Mouse (Mus musculus) midbrain, embryonic 11.5 days (tissue): Measurements from ENCODE around the gene Zfp652. TPM values are rescaled to one million over a fixed set of nuclear protein-coding genes. Genes with fewer than 3 reads are reported as not detected.

Experiments used
- ATAC-seq: fragments of 200-750 bp; cut with Nextera tagmentation; 2 replicates; pipeline ENCODE4 v1.8.0; 2017; ENCODE audit warnings: moderate TSS enrichment, moderate library complexity; ENCODE audit not compliant: low FRiP score
- DNase-seq: peaks from one replicate; pipeline ENCODE4 v3.0.0; 2015; ENCODE audit warnings: low spot score; ENCODE audit errors: missing footprints
- H3K27ac ChIP-seq: fragments of 300-500 bp; sonication (generic); 2 replicates; pipeline ENCODE4 v1.5.1; 2014; ENCODE audit warnings: low read depth, low read length
- H3K27me3 ChIP-seq: fragments of 300-500 bp; sonication (generic); 2 replicates; pipeline ENCODE4 v1.6.1; 2014; ENCODE audit warnings: mild to moderate bottlenecking, low read length, moderate library complexity, mixed read lengths; ENCODE audit not compliant: control insufficient read depth, insufficient read depth
- H3K36me3 ChIP-seq: fragments of 300-500 bp; sonication (generic); 2 replicates; pipeline ENCODE4 v1.6.1; 2014; ENCODE audit warnings: mild to moderate bottlenecking, low read length, moderate library complexity, mixed read lengths; ENCODE audit not compliant: control insufficient read depth, insufficient read depth
- H3K4me1 ChIP-seq: fragments of 300-500 bp; sonication (generic); 2 replicates; pipeline ENCODE4 v1.6.1; 2014; ENCODE audit warnings: low read length; ENCODE audit not compliant: control insufficient read depth, insufficient read depth
- H3K4me2 ChIP-seq: fragments of 300-500 bp; sonication (generic); 2 replicates; pipeline ENCODE4 v1.6.1; 2014; ENCODE audit warnings: mild to moderate bottlenecking, moderate library complexity
- H3K4me3 ChIP-seq: fragments of 300-500 bp; sonication (generic); 2 replicates; pipeline ENCODE4 v1.5.1; 2014; ENCODE audit warnings: low read depth, low read length
- H3K9ac ChIP-seq: fragments of 300-500 bp; sonication (generic); 2 replicates; pipeline ENCODE4 v1.6.1; 2014; ENCODE audit warnings: low read length
- H3K9me3 ChIP-seq: fragments of 300-500 bp; sonication (generic); 2 replicates; pipeline ENCODE4 v1.6.1; 2016; ENCODE audit warnings: low read length; ENCODE audit not compliant: control insufficient read depth
- WGBS: fragments of 180-500 bp; shearing (Covaris S2); extraction: QIAGEN DNeasy Blood & Tissue Kit; methylation state at CpG from one replicate; pipeline ENCODE4 v1.1.7; 2014; 5-methylcytosine and 5-hydroxymethylcytosine counted together
- polyA plus RNA-seq: library from polyadenylated mRNA; unstranded; fragments of >200 nt; fragmentation: Nextera tagmentation; extraction: Ambion mirVana; gene quantifications from 2 replicates; pipeline ENCODE4 v1.2.1, GENCODE M21; 2014

The Zfp652 gene
- polyA plus RNA-seq, 1 experiment from 2014 or later = 10.4 TPM

GRCm38 (mm10) chr11:95838999-95839868 lies 126.8 kb downstream of the Zfp652 start:
- ATAC-seq = no peak
- H3K4me2 ChIP-seq = no peak overlapping the region
- WGBS = 72% methylated on average over 8 of the region's 8 CpGs
- H3K4me3 ChIP-seq = no peak overlapping the region
- H3K4me1 ChIP-seq = peaks cover 10% of the 10 kb centered on the region; the same call in 1 of the 2 replicates
- no peaks in the 10 kb centered on the region for H3K36me3 ChIP-seq
- no peaks in the 10 kb centered on the region for H3K9me3 ChIP-seq
- peaks cover 26% of the 10 kb centered on the region for H3K27me3 ChIP-seq
- DNase-seq = peak; percentile 72
- no peak overlapping the region for H3K27ac ChIP-seq
- H3K9ac ChIP-seq = no peak overlapping the region

GRCm38 (mm10) chr11:95840694-95841497 lies 128.4 kb downstream of the Zfp652 start:
- no peak for ATAC-seq
- H3K4me2 ChIP-seq = no peak overlapping the region

GRCm38 (mm10) chr11:95841498-95841830 lies 129.0 kb downstream of the Zfp652 start:
- H3K4me2 ChIP-seq = no peak overlapping the region
- H3K4me3 ChIP-seq = no peak overlapping the region
- ATAC-seq (no peak), DNase-seq (peak; percentile 75)
- 0 out of 2 replicates have a peak, but pooled peaks cover 5% of the 10 kb centered on the region for H3K4me1 ChIP-seq
- no peak overlapping the region for H3K27ac ChIP-seq
- no peak overlapping the region for H3K9ac ChIP-seq
- H3K9me3 ChIP-seq = no peaks in the 10 kb centered on the region
- H3K36me3 ChIP-seq = no peaks in the 10 kb centered on the region
- WGBS = 53% methylated on average over 10 of the region's 10 CpGs
- H3K27me3 ChIP-seq = peaks cover 5% of the 10 kb centered on the region; the same call in 1 of the 2 replicates

More at GRCm38 (mm10) chr11:95840694-95841497, 128.4 kb downstream of the Zfp652 start:
- WGBS = 79% methylated on average over 5 of the region's 5 CpGs
- peak; percentile 79 for DNase-seq
- H3K9ac ChIP-seq = no peak overlapping the region
- H3K27ac ChIP-seq = no peak overlapping the region
- no peaks in the 10 kb centered on the region for H3K36me3 ChIP-seq
- H3K9me3 ChIP-seq = no peaks in the 10 kb centered on the region
- no peak overlapping the region for H3K4me3 ChIP-seq
- 0 out of 2 replicates have a peak, but pooled peaks cover 5% of the 10 kb centered on the region for H3K4me1 ChIP-seq
- H3K27me3 ChIP-seq = peaks cover 10% of the 10 kb centered on the region

GRCm38 (mm10) chr11:95842074-95842681 lies 129.7 kb downstream of the Zfp652 start, which contains the start of gene Abi3:
Gene Abi3, minus strand, starts transcription at chr11:95842476.
- Histone ChIP-seq H3K9me3 (no peaks in the 10 kb centered on the region), H3K4me1 (0 out of 2 replicates have a peak, but pooled peaks cover 5% of the 10 kb centered on the region), H3K9ac (no peak within 1 kb of the TSS), H3K27ac (no peak within 1 kb of the TSS), H3K4me3 (no peak within 1 kb of the TSS), H3K4me2 (no peak within 1 kb of the TSS; the same call in 1 of the 2 replicates), H3K27me3 (peaks cover 5% of the 10 kb centered on the region; the same call in 1 of the 2 replicates), H3K36me3 (no peaks in the 10 kb centered on the region)
- 16% methylated on average over 11 of the region's 11 CpGs for WGBS
- peak; percentile 84 for DNase-seq
- no peak for ATAC-seq

GRCm38 (mm10) chr11:95842953-95843352 lies 130.5 kb downstream of the Zfp652 start:
- 76% methylated on average over 5 of the region's 5 CpGs for WGBS

GRCm38 (mm10) chr11:95843421-95843950 lies 131.0 kb downstream of the Zfp652 start:
- Histone ChIP-seq H3K27me3 (peaks cover 5% of the 10 kb centered on the region; the same call in 1 of the 2 replicates), H3K4me1 (0 out of 2 replicates have a peak, but pooled peaks cover 5% of the 10 kb centered on the region), H3K36me3 (no peaks in the 10 kb centered on the region), H3K4me2 (no peak overlapping the region), H3K27ac (no peak overlapping the region), H3K4me3 (no peak overlapping the region), H3K9ac (no peak overlapping the region), H3K9me3 (no peaks in the 10 kb centered on the region)
- DNase-seq = peak; percentile 45
- 58% methylated on average over 6 of the region's 6 CpGs for WGBS
- no peak for ATAC-seq

More at GRCm38 (mm10) chr11:95842953-95843352, 130.5 kb downstream of the Zfp652 start:
- DNase-seq (peak; percentile 26), ATAC-seq (no peak)
- Histone ChIP-seq H3K36me3 (no peaks in the 10 kb centered on the region), H3K27ac (no peak overlapping the region), H3K4me1 (0 out of 2 replicates have a peak, but pooled peaks cover 5% of the 10 kb centered on the region), H3K4me3 (no peak overlapping the region), H3K9me3 (no peaks in the 10 kb centered on the region), H3K27me3 (peaks cover 5% of the 10 kb centered on the region; the same call in 1 of the 2 replicates), H3K9ac (no peak overlapping the region), H3K4me2 (no peak overlapping the region)

- Histone ChIP-seq H3K27me3 (peaks cover 5% of the 10 kb centered on the region; the same call in 1 of the 2 replicates), H3K4me3 (no peak overlapping the region), H3K36me3 (no peaks in the 10 kb centered on the region), H3K9ac (no peak overlapping the region), H3K4me2 (no peak overlapping the region), H3K4me1 (0 out of 2 replicates have a peak, but pooled peaks cover 5% of the 10 kb centered on the region), H3K9me3 (no peaks in the 10 kb centered on the region), H3K27ac (no peak overlapping the region)
- no peak for ATAC-seq
- DNase-seq = peak; percentile 49
- 75% methylated on average over 4 of the region's 4 CpGs for WGBS
Measured at GRCm38 (mm10) chr11:95844935-95845334, 132.5 kb downstream of the Zfp652 start.

- Histone ChIP-seq H3K4me1 (no peaks in the 10 kb centered on the region), H3K36me3 (no peaks in the 10 kb centered on the region), H3K4me3 (no peak overlapping the region), H3K4me2 (no peak overlapping the region), H3K9me3 (no peaks in the 10 kb centered on the region), H3K27me3 (no peaks in the 10 kb centered on the region), H3K9ac (no peak overlapping the region), H3K27ac (no peak overlapping the region)
- WGBS = 71% methylated on average over 2 of the region's 2 CpGs
- ATAC-seq (no peak), DNase-seq (no peak)
Measured at GRCm38 (mm10) chr11:95850898-95851297, 138.4 kb downstream of the Zfp652 start.
